Mouse (Mus musculus) embryonic facial prominence, embryonic 12.5 days (tissue): ENCODE measurements around the gene Clhc1. TPM values are rescaled to one million over a fixed set of nuclear protein-coding genes. Genes with fewer than 3 reads are reported as not detected.

Experiments used
- ATAC-seq: fragments of 200-750 bp; cut with Nextera tagmentation; 2 replicates; pipeline ENCODE4 v1.8.0; 2017; ENCODE audit not compliant: insufficient number of reproducible peaks, insufficient read depth, low FRiP score, low TSS enrichment
- H3K27ac ChIP-seq: fragments of 300-500 bp; sonication (generic); 2 replicates; pipeline ENCODE4 v1.5.1; 2016; ENCODE audit warnings: mild to moderate bottlenecking
- H3K27me3 ChIP-seq: fragments of 300-500 bp; sonication (generic); 2 replicates; pipeline ENCODE4 v1.6.1; 2016; ENCODE audit warnings: mild to moderate bottlenecking, moderate library complexity
- H3K36me3 ChIP-seq: fragments of 300-500 bp; sonication (generic); 2 replicates; pipeline ENCODE4 v1.6.1; 2016; ENCODE audit warnings: mild to moderate bottlenecking
- H3K4me1 ChIP-seq: fragments of 300-500 bp; sonication (generic); 2 replicates; pipeline ENCODE4 v1.6.1; 2016
- H3K4me2 ChIP-seq: fragments of 300-500 bp; sonication (generic); replicated peaks from 2 replicates; pipeline ENCODE4 v1.6.1; 2016; ENCODE audit warnings: mild to moderate bottlenecking, moderate library complexity
- H3K4me3 ChIP-seq: fragments of 300-500 bp; sonication (generic); 2 replicates; pipeline ENCODE4 v1.5.1; 2016; ENCODE audit warnings: mild to moderate bottlenecking
- H3K9ac ChIP-seq: fragments of 300-500 bp; sonication (generic); 2 replicates; pipeline ENCODE4 v1.6.1; 2016; ENCODE audit warnings: mild to moderate bottlenecking, moderate library complexity
- H3K9me3 ChIP-seq: fragments of 300-500 bp; sonication (generic); 2 replicates; pipeline ENCODE4 v1.6.1; 2016; ENCODE audit warnings: mild to moderate bottlenecking, moderate library complexity
- WGBS: fragments of 180-500 bp; shearing (Covaris S2); methylation state at CpG from one replicate; pipeline ENCODE4 v1.1.7; 2016; 5-methylcytosine and 5-hydroxymethylcytosine counted together
- polyA plus RNA-seq: library from polyadenylated mRNA; unstranded; fragments of >200 nt; fragmentation: Nextera tagmentation; extraction: Ambion mirVana; gene quantifications from 2 replicates; pipeline ENCODE4 v1.2.1, GENCODE M21; 2016

Clhc1 gene
- polyA plus RNA-seq, 1 experiment from 2014 or later, result 0.19 TPM

DNA sequence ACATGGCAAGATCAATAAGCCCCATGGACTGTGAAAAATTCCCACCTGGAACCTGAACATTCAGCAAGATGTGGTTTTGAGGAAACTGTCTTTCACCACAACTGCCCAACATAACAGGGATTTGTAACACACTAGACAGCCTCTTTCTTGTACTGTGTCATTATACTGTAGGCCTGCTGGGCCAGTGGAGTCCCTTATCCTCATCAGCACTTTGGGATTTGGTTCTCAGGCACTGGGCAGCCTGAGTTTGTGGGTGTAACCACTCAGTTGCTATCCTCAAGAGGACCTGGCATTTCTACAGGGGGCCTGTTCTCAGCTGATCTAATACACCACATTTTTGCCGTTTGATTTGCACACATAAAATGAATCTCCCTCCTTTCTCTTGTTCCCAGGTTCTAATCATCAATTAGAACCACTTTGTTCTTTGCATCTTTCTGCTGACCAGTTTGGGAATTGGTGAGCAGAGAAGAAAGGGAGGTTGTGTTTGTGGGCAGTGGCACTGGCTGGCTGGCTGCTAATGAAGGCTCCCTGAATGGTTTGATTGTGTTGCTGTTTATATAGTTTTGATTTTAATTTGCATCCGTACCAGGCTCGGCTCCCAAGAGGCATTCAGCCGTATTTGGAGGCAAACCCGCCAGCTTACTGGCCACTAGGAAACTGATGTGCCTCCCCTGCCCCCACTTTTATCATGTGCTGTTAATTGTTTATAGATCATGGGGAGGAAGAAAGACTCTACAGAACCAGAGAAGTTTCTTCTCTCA, 74.5 kb downstream of the Clhc1 start:
- ATAC-seq, result no peak
- WGBS, result 55% methylated on average over 5 of the region's 5 CpGs
- no peaks in the 10 kb centered on the region for H3K4me1 ChIP-seq

DNA sequence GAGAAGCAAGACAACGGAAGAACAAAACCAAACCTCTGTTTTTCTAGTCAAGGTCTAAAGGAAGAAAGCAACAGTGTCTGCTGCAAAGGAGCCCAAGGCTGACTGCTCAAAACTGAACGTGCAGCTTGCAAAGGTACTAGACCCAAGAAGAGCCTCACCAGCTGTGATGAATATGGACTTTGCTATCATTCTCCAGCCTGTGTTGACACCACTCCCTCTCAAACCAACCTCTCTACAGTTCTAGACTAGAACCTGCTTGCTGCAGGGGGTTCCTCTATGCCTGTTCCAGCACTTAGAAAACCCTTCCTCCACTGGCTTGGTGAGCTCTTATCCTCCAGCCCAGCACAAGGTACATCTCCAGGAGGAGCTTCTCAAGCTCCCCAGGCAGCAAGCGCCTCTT, 75.6 kb downstream of the Clhc1 start:
- WGBS, result 94% methylated on average over 3 of the region's 3 CpGs
- Histone ChIP-seq H3K4me1 (no peaks in the 10 kb centered on the region), H3K4me2 (no peak overlapping the region), H3K4me3 (no peak overlapping the region), H3K9me3 (no peaks in the 10 kb centered on the region), H3K27me3 (no peaks in the 10 kb centered on the region), H3K9ac (no peak overlapping the region), H3K27ac (no peak overlapping the region), H3K36me3 (no peaks in the 10 kb centered on the region)
- no peak for ATAC-seq

More for the DNA sequence above, 74.5 kb downstream of the Clhc1 start:
- Histone ChIP-seq H3K4me3 (no peak overlapping the region), H3K9ac (no peak overlapping the region), H3K4me2 (no peak overlapping the region), H3K36me3 (no peaks in the 10 kb centered on the region), H3K27me3 (no peaks in the 10 kb centered on the region), H3K9me3 (no peaks in the 10 kb centered on the region), H3K27ac (no peak overlapping the region)

DNA sequence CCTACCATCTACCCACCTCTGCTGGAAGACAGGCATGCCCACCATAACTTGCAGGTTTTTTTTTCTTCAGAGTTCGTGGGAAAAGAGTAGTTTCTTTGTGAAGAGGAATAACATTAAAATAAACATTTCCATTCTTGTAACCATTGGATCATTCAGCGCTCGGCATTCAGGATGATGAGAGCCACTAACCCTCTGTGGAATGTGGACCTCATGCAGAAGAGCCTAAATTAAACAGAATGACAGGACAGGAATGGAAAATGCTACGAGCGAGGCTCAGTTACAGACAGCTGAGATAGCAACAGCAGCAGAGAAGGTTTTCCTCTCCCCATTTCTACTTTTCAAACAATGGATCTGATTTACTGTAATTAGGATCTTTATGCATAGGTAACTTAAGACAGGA, 78.8 kb downstream of the Clhc1 start:
- H3K9ac ChIP-seq, result no peak overlapping the region
- no peak for ATAC-seq
- H3K27ac ChIP-seq, result no peak overlapping the region
- H3K4me2 ChIP-seq, result no peak overlapping the region
- H3K4me3 ChIP-seq, result no peak overlapping the region
- WGBS, result 57% methylated on average over 5 of the region's 5 CpGs
- H3K36me3 ChIP-seq, result no peaks in the 10 kb centered on the region
- H3K9me3 ChIP-seq, result no peaks in the 10 kb centered on the region
- H3K4me1 ChIP-seq, result no peaks in the 10 kb centered on the region
- H3K27me3 ChIP-seq, result no peaks in the 10 kb centered on the region

DNA sequence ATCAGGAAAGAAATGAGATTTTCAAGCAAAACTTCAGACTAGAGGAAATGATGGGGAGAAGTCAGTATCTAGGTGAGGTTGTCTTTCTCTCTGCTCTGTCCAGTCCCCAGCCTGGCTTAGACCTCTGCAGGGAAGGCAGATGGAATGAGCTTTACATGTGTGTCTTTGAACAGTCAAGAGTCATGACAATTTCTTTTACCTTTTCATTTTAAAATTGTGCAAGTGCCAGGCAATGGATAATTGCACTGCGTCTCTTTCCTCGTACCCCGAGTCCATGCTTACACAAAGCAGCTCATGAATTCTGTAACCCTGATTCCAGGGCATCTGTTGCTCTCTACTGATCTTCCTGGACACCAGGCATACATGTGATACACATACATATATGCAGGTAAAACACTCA, 80.0 kb downstream of the Clhc1 start:
- WGBS, result 84% methylated on average over 3 of the region's 3 CpGs
- Histone ChIP-seq H3K9ac (no peak overlapping the region), H3K27me3 (no peaks in the 10 kb centered on the region), H3K4me1 (no peaks in the 10 kb centered on the region), H3K4me2 (no peak overlapping the region), H3K4me3 (no peak overlapping the region), H3K9me3 (no peaks in the 10 kb centered on the region), H3K27ac (no peak overlapping the region), H3K36me3 (no peaks in the 10 kb centered on the region)
- no peak for ATAC-seq

Other genes with a start within 250 kb of the Clhc1 start
- 63.2 and 64.8 TPM in 2 replicates for gene Ccdc88a, start 174.3 kb upstream of the Clhc1 start, polyA plus RNA-seq
- 26.2 and 26.6 TPM in 2 replicates for gene Prorsd1, start 32.9 kb upstream of the Clhc1 start, polyA plus RNA-seq
- 50.8 and 51.6 TPM in 2 replicates for gene Mtif2, start 21.5 kb upstream of the Clhc1 start, polyA plus RNA-seq
- 1,086 and 1,101 TPM in 2 replicates for gene Rps27a, start 159 bp downstream of the Clhc1 start, polyA plus RNA-seq
- gene Rtn4, start 145.0 kb downstream of the Clhc1 start, polyA plus RNA-seq, result 88.5 and 92.4 TPM in 2 replicates